Mouse (Mus musculus) naive thymus-derived CD4-positive, alpha-beta T cell, adult 2 months (primary cell): ENCODE measurements around the gene Lbr.
A peak's percentile ranks its signal among the peaks of the same experiment; 100 is the strongest.

Experiments
- DNase-seq: peaks from one replicate; pipeline ENCODE4 v3.0.0-alpha.2; 2011; ENCODE audit warnings: low read depth

The Lbr gene

GRCm38 (mm10) chr1:181842781-181843180, at the start of gene Lbr:
Gene Lbr (minus strand): TSS chr1:181843046.
- peak; percentile 84 for DNase-seq

GRCm38 (mm10) chr1:181889670-181890069, 46.8 kb upstream of the Lbr start:
- DNase-seq = no peak

- DNase-seq = peak; percentile 93
Measured at GRCm38 (mm10) chr1:181888801-181889200, 46.0 kb upstream of the Lbr start.

GRCm38 (mm10) chr1:181881532-181881931, 38.7 kb upstream of the Lbr start:
- peak; percentile 85 for DNase-seq

- DNase-seq = peak; percentile 56
Measured at GRCm38 (mm10) chr1:181880752-181881325, 38.0 kb upstream of the Lbr start.

GRCm38 (mm10) chr1:181878436-181878835, 35.6 kb upstream of the Lbr start:
- DNase-seq = no peak

- no peak for DNase-seq
Measured at GRCm38 (mm10) chr1:181877088-181877487, 34.2 kb upstream of the Lbr start.

- no peak for DNase-seq
Measured at GRCm38 (mm10) chr1:181876656-181877055, 33.8 kb upstream of the Lbr start.

- peak; percentile 32 for DNase-seq
Measured at GRCm38 (mm10) chr1:181873086-181873920, 30.5 kb upstream of the Lbr start.

- DNase-seq = no peak
Measured at GRCm38 (mm10) chr1:181872639-181873038, 29.8 kb upstream of the Lbr start.

GRCm38 (mm10) chr1:181866429-181867280, 23.8 kb upstream of the Lbr start:
- peak; percentile 42 for DNase-seq

GRCm38 (mm10) chr1:181865863-181866216, 23.0 kb upstream of the Lbr start:
- DNase-seq = peak; percentile 26

GRCm38 (mm10) chr1:181864971-181865862, 22.4 kb upstream of the Lbr start:
- DNase-seq = no peak

- DNase-seq = peak; percentile 56
Measured at GRCm38 (mm10) chr1:181863431-181863830, 20.6 kb upstream of the Lbr start.

GRCm38 (mm10) chr1:181862676-181863374, 20.0 kb upstream of the Lbr start:
- peak; percentile 32 for DNase-seq

- peak; percentile 47 for DNase-seq
Measured at GRCm38 (mm10) chr1:181861181-181861902, 18.5 kb upstream of the Lbr start.

GRCm38 (mm10) chr1:181860659-181861058, 17.8 kb upstream of the Lbr start:
- DNase-seq = peak; percentile 86

- no peak for DNase-seq
Measured at GRCm38 (mm10) chr1:181856329-181856728, 13.5 kb upstream of the Lbr start.

- no peak for DNase-seq
Measured at GRCm38 (mm10) chr1:181854829-181855228, 12.0 kb upstream of the Lbr start.

- peak; percentile 85 for DNase-seq
Measured at GRCm38 (mm10) chr1:181853081-181853736, 10.4 kb upstream of the Lbr start.
